Mouse (Mus musculus): ENCODE data around the gene Cdca5. TPM values are rescaled to one million over a fixed set of nuclear protein-coding genes. Genes with fewer than 3 reads are reported as not detected.

Gene Cdca5
- polyA plus RNA-seq, 1 experiment, result 33.0 TPM

DNA sequence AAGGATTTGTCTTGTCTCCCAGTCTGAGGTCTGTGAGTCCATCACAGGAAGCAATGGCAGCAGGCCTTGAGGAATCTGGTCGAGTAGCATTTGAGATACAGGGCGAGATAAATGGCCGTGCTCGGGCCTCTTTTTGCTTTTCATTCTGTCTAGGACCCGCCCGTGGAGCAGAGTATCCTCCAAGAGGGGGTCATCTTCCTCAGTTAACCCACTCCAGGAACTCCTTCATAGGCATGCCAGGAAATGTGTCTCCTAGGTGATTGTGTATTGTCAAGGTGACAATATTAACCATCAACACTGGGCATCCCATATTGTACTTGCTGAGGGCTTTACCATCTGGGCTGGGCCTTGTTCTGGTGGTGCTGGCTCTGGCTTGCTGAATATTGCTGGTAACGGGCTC is 9.3 kb downstream of the Cdca5 start, which contains the start of gene AC131692.1:
TSS of gene AC131692.1 (plus strand) at position 301 of the 400 bp plus-strand sequence.
- Histone ChIP-seq H3ac (ENCODE audit: control insufficient read depth, insufficient read length, low read depth) (no peak within 1 kb of the TSS), H3K79me2 (ENCODE audit: control insufficient read depth, insufficient read depth) (peaks cover 44% of the 10 kb centered on the region)
- no peak for TF ChIP-seq USF1 (IDR thresholded peaks at IDR 0.05; ENCODE audit: low read depth)
- no peak for TF ChIP-seq MYOD1 (IDR thresholded peaks at IDR 0.05; ENCODE audit: control insufficient read depth, insufficient read length, low read depth)
- TF ChIP-seq FOSL1 (IDR thresholded peaks at IDR 0.05; ENCODE audit: insufficient read depth, low read length, poor library complexity, severe bottlenecking), result no peak
- TF ChIP-seq MAX (IDR thresholded peaks at IDR 0.05), result no peak
- TF ChIP-seq CTCF (IDR thresholded peaks at IDR 0.05; ENCODE audit: control insufficient read depth, insufficient read depth, insufficient read length), result no peak
- no peak for TF ChIP-seq CEBPB (IDR thresholded peaks at IDR 0.05; ENCODE audit: low read depth)
- TF ChIP-seq MYOG (IDR thresholded peaks at IDR 0.05; ENCODE audit: control insufficient read depth, extremely low read depth, insufficient read length), result no peak

GRCm38 (mm10) chr19:6097847-6098246 is 13.1 kb downstream of the Cdca5 start:
- H3K36me3 ChIP-seq (ENCODE audit: control insufficient read depth, insufficient read depth), result peaks cover 9% of the 10 kb centered on the region
- H3ac ChIP-seq (ENCODE audit: control insufficient read depth, insufficient read length, low read depth), result no peak overlapping the region
- no peaks in the 10 kb centered on the region for H3K27me3 ChIP-seq (ENCODE audit: control insufficient read depth, insufficient read depth, insufficient read length)
- peaks cover 8% of the 10 kb centered on the region for H3K79me2 ChIP-seq (ENCODE audit: control insufficient read depth, insufficient read depth)
- no peak for TF ChIP-seq CTCF (IDR thresholded peaks at IDR 0.05; ENCODE audit: control insufficient read depth, insufficient read depth, insufficient read length)
- TF ChIP-seq MYOD1 (IDR thresholded peaks at IDR 0.05; ENCODE audit: control insufficient read depth, insufficient read length, low read depth), result no peak
- TF ChIP-seq USF1 (IDR thresholded peaks at IDR 0.05; ENCODE audit: low read depth), result no peak
- no peak for TF ChIP-seq MAX (IDR thresholded peaks at IDR 0.05)
- TF ChIP-seq MYOG (IDR thresholded peaks at IDR 0.05; ENCODE audit: control insufficient read depth, extremely low read depth, insufficient read length), result no peak
- no peak for TF ChIP-seq FOSL1 (IDR thresholded peaks at IDR 0.05; ENCODE audit: insufficient read depth, low read length, poor library complexity, severe bottlenecking)
- TF ChIP-seq CEBPB (IDR thresholded peaks at IDR 0.05; ENCODE audit: low read depth), result no peak
- no peaks in the 10 kb centered on the region for H3K79me3 ChIP-seq (ENCODE audit: low read depth)
- no peak overlapping the region for H3K4me3 ChIP-seq (ENCODE audit: insufficient read depth, poor library complexity, severe bottlenecking)

More for the DNA sequence above, 9.3 kb downstream of the Cdca5 start, which contains the start of gene AC131692.1:
- H3K36me3 ChIP-seq (ENCODE audit: control insufficient read depth, insufficient read depth), result peaks cover 45% of the 10 kb centered on the region
- H3K4me3 ChIP-seq (ENCODE audit: insufficient read depth, poor library complexity, severe bottlenecking), result no peak within 1 kb of the TSS
- H3K27me3 ChIP-seq (ENCODE audit: control insufficient read depth, insufficient read depth, insufficient read length), result no peaks in the 10 kb centered on the region
- peaks cover 8% of the 10 kb centered on the region for H3K79me3 ChIP-seq (ENCODE audit: low read depth)

- Histone ChIP-seq H3ac (ENCODE audit: control insufficient read depth, insufficient read length, low read depth) (no peak overlapping the region), H3K4me3 (ENCODE audit: insufficient read depth, poor library complexity, severe bottlenecking) (no peak overlapping the region), H3K79me2 (ENCODE audit: control insufficient read depth, insufficient read depth) (no peaks in the 10 kb centered on the region), H3K79me3 (ENCODE audit: low read depth) (no peaks in the 10 kb centered on the region), H3K36me3 (ENCODE audit: control insufficient read depth, insufficient read depth) (no peaks in the 10 kb centered on the region), H3K27me3 (ENCODE audit: control insufficient read depth, insufficient read depth, insufficient read length) (no peaks in the 10 kb centered on the region)
- TF ChIP-seq MYOG (IDR thresholded peaks at IDR 0.05; ENCODE audit: control insufficient read depth, extremely low read depth, insufficient read length), result no peak
- TF ChIP-seq CEBPB (IDR thresholded peaks at IDR 0.05; ENCODE audit: low read depth), result no peak
- TF ChIP-seq USF1 (IDR thresholded peaks at IDR 0.05; ENCODE audit: low read depth), result no peak
- no peak for TF ChIP-seq MYOD1 (IDR thresholded peaks at IDR 0.05; ENCODE audit: control insufficient read depth, insufficient read length, low read depth)
- no peak for TF ChIP-seq MAX (IDR thresholded peaks at IDR 0.05)
- no peak for TF ChIP-seq CTCF (IDR thresholded peaks at IDR 0.05; ENCODE audit: control insufficient read depth, insufficient read depth, insufficient read length)
- no peak for TF ChIP-seq FOSL1 (IDR thresholded peaks at IDR 0.05; ENCODE audit: insufficient read depth, low read length, poor library complexity, severe bottlenecking)
Observed at GRCm38 (mm10) chr19:6101186-6101585, 16.4 kb downstream of the Cdca5 start.

DNA sequence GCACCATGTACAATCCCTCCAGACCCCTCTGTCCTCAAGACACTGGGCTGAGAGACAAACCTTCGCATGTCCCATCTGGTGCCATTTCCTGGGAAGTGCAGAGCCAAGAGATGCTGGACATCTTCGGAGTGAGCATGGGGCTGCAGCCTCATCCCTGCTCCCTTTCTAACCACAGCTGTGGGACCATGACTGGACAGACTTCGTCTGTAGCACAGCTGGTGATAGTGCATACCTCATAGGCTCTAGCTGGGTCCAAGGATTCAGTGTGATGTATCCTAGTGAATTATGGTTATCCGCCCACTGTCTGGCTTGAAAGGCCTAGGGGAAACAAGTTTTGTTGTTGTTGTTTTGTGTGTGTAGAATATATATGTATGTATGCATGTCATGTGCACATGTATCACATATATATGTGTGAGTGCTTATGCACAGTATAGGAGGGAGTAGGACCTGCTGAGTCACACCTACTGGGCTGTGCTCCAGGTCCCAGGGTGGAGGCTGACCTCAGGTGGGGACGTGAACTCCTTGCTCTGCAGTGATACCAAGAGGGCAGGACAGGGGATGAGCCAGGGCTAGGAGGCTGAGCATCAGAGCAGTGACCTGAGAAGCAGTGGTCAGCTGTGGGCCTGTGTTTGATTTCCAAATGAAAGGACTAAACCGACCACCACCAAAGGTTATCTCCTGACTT is 17.5 kb downstream of the Cdca5 start:
- Histone ChIP-seq H3K27me3 (ENCODE audit: control insufficient read depth, insufficient read depth, insufficient read length) (no peaks in the 10 kb centered on the region), H3K36me3 (ENCODE audit: control insufficient read depth, insufficient read depth) (no peaks in the 10 kb centered on the region), H3ac (ENCODE audit: control insufficient read depth, insufficient read length, low read depth) (no peak overlapping the region), H3K79me3 (ENCODE audit: low read depth) (no peaks in the 10 kb centered on the region), H3K79me2 (ENCODE audit: control insufficient read depth, insufficient read depth) (no peaks in the 10 kb centered on the region), H3K4me3 (ENCODE audit: insufficient read depth, poor library complexity, severe bottlenecking) (no peak overlapping the region)
- TF ChIP-seq MYOG (IDR thresholded peaks at IDR 0.05; ENCODE audit: control insufficient read depth, extremely low read depth, insufficient read length), result no peak
- TF ChIP-seq MYOD1 (IDR thresholded peaks at IDR 0.05; ENCODE audit: control insufficient read depth, insufficient read length, low read depth), result no peak
- no peak for TF ChIP-seq FOSL1 (IDR thresholded peaks at IDR 0.05; ENCODE audit: insufficient read depth, low read length, poor library complexity, severe bottlenecking)
- no peak for TF ChIP-seq MAX (IDR thresholded peaks at IDR 0.05)
- TF ChIP-seq CEBPB (IDR thresholded peaks at IDR 0.05; ENCODE audit: low read depth), result no peak
- TF ChIP-seq USF1 (IDR thresholded peaks at IDR 0.05; ENCODE audit: low read depth), result no peak
- no peak for TF ChIP-seq CTCF (IDR thresholded peaks at IDR 0.05; ENCODE audit: control insufficient read depth, insufficient read depth, insufficient read length)

- no peaks in the 10 kb centered on the region for H3K79me3 ChIP-seq (ENCODE audit: low read depth)
- TF ChIP-seq MYOG (IDR thresholded peaks at IDR 0.05; ENCODE audit: control insufficient read depth, extremely low read depth, insufficient read length) (no peak), CEBPB (IDR thresholded peaks at IDR 0.05; ENCODE audit: low read depth) (no peak), MAX (IDR thresholded peaks at IDR 0.05) (no peak), CTCF (IDR thresholded peaks at IDR 0.05; ENCODE audit: control insufficient read depth, insufficient read depth, insufficient read length) (no peak), USF1 (IDR thresholded peaks at IDR 0.05; ENCODE audit: low read depth) (no peak), MYOD1 (IDR thresholded peaks at IDR 0.05; ENCODE audit: control insufficient read depth, insufficient read length, low read depth) (no peak), FOSL1 (IDR thresholded peaks at IDR 0.05; ENCODE audit: insufficient read depth, low read length, poor library complexity, severe bottlenecking) (no peak)
- no peak overlapping the region for H3K4me3 ChIP-seq (ENCODE audit: insufficient read depth, poor library complexity, severe bottlenecking)
- H3ac ChIP-seq (ENCODE audit: control insufficient read depth, insufficient read length, low read depth), result no peak overlapping the region
- no peaks in the 10 kb centered on the region for H3K27me3 ChIP-seq (ENCODE audit: control insufficient read depth, insufficient read depth, insufficient read length)
- H3K36me3 ChIP-seq (ENCODE audit: control insufficient read depth, insufficient read depth), result no peaks in the 10 kb centered on the region
- H3K79me2 ChIP-seq (ENCODE audit: control insufficient read depth, insufficient read depth), result no peaks in the 10 kb centered on the region
Observed at GRCm38 (mm10) chr19:6104476-6104875, 19.7 kb downstream of the Cdca5 start.

Measured in C2C12 (cell line).